Mouse (Mus musculus) midbrain, embryonic 15.5 days (tissue): ENCODE measurements around the gene Prc1. TPM values are rescaled to one million over a fixed set of nuclear protein-coding genes. Genes with fewer than 3 reads are reported as not detected.

Source experiments
- ATAC-seq: fragments of 200-750 bp; cut with Nextera tagmentation; replicated peaks from 2 replicates; pipeline ENCODE4 v1.8.0; 2017; ENCODE audit warnings: moderate TSS enrichment
- H3K27ac ChIP-seq: fragments of 300-500 bp; sonication (generic); 2 replicates; pipeline ENCODE4 v1.5.1; 2015; ENCODE audit warnings: mild to moderate bottlenecking, inconsistent platforms
- H3K27me3 ChIP-seq: fragments of 300-500 bp; sonication (generic); replicated peaks from 2 replicates; pipeline ENCODE4 v1.6.1; 2015; ENCODE audit warnings: inconsistent platforms
- H3K36me3 ChIP-seq: fragments of 300-500 bp; sonication (generic); replicated peaks from 2 replicates; pipeline ENCODE4 v1.6.1; 2015; ENCODE audit warnings: inconsistent platforms
- H3K4me1 ChIP-seq: fragments of 300-500 bp; sonication (generic); 2 replicates; pipeline ENCODE4 v1.6.1; 2015; ENCODE audit warnings: inconsistent platforms
- H3K4me2 ChIP-seq: fragments of 300-500 bp; sonication (generic); 2 replicates; pipeline ENCODE4 v1.6.1; 2015; ENCODE audit warnings: inconsistent platforms, mild to moderate bottlenecking, moderate library complexity
- H3K4me3 ChIP-seq: fragments of 300-500 bp; sonication (generic); 2 replicates; pipeline ENCODE4 v1.5.1; 2015; ENCODE audit warnings: mild to moderate bottlenecking, inconsistent platforms
- H3K9ac ChIP-seq: fragments of 300-500 bp; sonication (generic); 2 replicates; pipeline ENCODE4 v1.6.1; 2015; ENCODE audit warnings: mild to moderate bottlenecking, inconsistent platforms
- H3K9me3 ChIP-seq: fragments of 300-500 bp; sonication (generic); 2 replicates; pipeline ENCODE4 v1.6.1; 2016; ENCODE audit warnings: inconsistent platforms
- WGBS: fragments of 180-500 bp; shearing (Covaris S2); methylation state at CpG from one replicate; pipeline ENCODE4 v1.1.7; 2015; ENCODE audit warnings: mixed read lengths; 5-methylcytosine and 5-hydroxymethylcytosine counted together
- polyA plus RNA-seq: library from polyadenylated mRNA; unstranded; fragments of >200 nt; fragmentation: Nextera tagmentation; extraction: Ambion mirVana; gene quantifications from 2 replicates; pipeline ENCODE4 v1.2.1, GENCODE M21; 2015

The Prc1 gene
- polyA plus RNA-seq, 1 experiment from 2014 or later: 33.8 TPM

DNA sequence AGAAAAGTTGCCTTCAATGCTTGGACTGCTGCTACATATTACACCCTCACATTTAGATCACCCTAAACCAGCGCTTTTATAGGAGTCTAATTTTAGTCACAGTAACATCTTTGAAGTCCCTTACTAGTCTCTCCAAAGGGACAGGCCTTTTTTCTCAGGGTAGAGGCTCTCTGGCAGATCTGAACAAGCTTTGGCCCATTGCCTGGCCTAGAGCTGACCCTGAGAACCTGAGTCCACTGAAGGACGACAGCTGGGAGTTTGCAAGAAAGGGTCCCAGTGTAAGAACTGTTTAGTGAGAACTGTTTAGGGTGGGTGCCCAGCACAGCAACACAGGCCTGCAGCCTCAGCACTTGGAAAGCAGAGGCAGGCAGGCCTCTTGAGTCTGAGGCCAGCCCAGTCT is 71.5 kb downstream of the Prc1 start:
- ATAC-seq: no peak
- no peak overlapping the region for H3K4me2 ChIP-seq
- H3K4me1 ChIP-seq: peaks cover 18% of the 10 kb centered on the region
- 89% methylated on average over 2 of the region's 2 CpGs for WGBS
- H3K27me3 ChIP-seq: no peaks in the 10 kb centered on the region
- H3K27ac ChIP-seq: no peak overlapping the region
- H3K4me3 ChIP-seq: no peak overlapping the region
- no peak overlapping the region for H3K9ac ChIP-seq
- peaks cover 50% of the 10 kb centered on the region for H3K36me3 ChIP-seq
- H3K9me3 ChIP-seq: no peaks in the 10 kb centered on the region

Other genes starting within 250 kb of the Prc1 start
- gene Idh2, start 179.1 kb upstream of the Prc1 start, polyA plus RNA-seq: 242 and 249 TPM in 2 replicates
- 26.9 and 27.0 TPM in 2 replicates for gene Sema4b, start 107.6 kb upstream of the Prc1 start, polyA plus RNA-seq
- gene Cib1, start 61.6 kb upstream of the Prc1 start, polyA plus RNA-seq: 28.5 and 29.7 TPM in 2 replicates
- gene Gdpgp1, start 61.6 kb upstream of the Prc1 start, polyA plus RNA-seq: 4.5 and 5.3 TPM in 2 replicates
- 2.1 and 2.9 TPM in 2 replicates for gene Ttll13, start 48.1 kb upstream of the Prc1 start, polyA plus RNA-seq
- gene Ngrn, start 33.2 kb upstream of the Prc1 start, polyA plus RNA-seq: 72.9 and 74.5 TPM in 2 replicates
- gene Vps33b, start 24.8 kb upstream of the Prc1 start, polyA plus RNA-seq: 26.8 and 32.6 TPM in 2 replicates
- gene Rccd1, start 30.0 kb downstream of the Prc1 start, polyA plus RNA-seq: 10.5 and 13.9 TPM in 2 replicates
- gene Unc45a, start 46.6 kb downstream of the Prc1 start, polyA plus RNA-seq: 60.2 and 62.0 TPM in 2 replicates
- gene Hddc3, start 48.7 kb downstream of the Prc1 start, polyA plus RNA-seq: 22.1 and 26.4 TPM in 2 replicates
- 26.4 and 28.2 TPM in 2 replicates for gene Man2a2, start 76.9 kb downstream of the Prc1 start, polyA plus RNA-seq
- gene Fes, start 93.5 kb downstream of the Prc1 start, polyA plus RNA-seq: 4.4 and 4.8 TPM in 2 replicates
- gene Furin, start 111.0 kb downstream of the Prc1 start, polyA plus RNA-seq: 5.7 and 6.3 TPM in 2 replicates
- 9.4 and 10.1 TPM in 2 replicates for gene Blm, start 240.7 kb downstream of the Prc1 start, polyA plus RNA-seq